Mouse (Mus musculus) megakaryocyte, adult 5-6 weeks (primary cell): ENCODE measurements at regions not wholly inside any gene's neighbourhood (a gene's known extent, or its start where the extent isn't known, plus 50 kb on each side); places are given as distances from the start of the nearest gene placed in this dataset.

Source experiments
- ATAC-seq: 2 replicates; pipeline ENCODE4 v1.8.0; 2016; ENCODE audit warnings: mild to moderate bottlenecking, inconsistent platforms; ENCODE audit not compliant: poor library complexity, severe bottlenecking

DNA sequence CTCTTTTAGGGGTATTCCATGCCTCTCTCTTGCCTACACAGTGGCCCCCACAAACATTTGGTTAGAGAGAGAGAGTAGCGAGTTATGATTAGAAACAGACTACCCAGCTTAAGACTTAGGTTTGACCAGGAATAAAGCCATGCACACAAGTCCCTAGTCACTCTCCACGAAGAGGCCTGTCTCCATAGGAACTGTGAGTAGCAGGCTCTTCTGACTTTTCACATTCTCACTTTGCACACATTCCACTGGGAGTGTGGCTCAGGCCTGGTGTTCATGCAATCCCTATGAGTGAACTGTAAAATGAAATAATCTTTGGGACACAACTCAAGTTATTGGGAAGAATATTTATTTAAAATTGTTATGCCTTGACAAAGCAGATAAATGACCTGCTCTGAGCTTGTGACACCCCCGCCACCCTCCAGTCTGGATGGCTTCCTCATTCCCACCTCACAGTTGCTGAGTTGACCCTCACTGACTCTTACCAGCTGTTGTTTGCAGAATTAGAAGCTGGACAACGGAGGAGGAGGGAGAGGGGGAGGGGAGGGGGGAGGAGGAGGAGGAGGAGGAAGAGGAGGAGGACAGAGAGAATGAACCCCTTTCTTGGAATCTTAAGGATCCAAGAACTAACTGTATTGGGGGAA, 78.7 kb upstream of the Egln3 start:
- ATAC-seq = no peak

DNA sequence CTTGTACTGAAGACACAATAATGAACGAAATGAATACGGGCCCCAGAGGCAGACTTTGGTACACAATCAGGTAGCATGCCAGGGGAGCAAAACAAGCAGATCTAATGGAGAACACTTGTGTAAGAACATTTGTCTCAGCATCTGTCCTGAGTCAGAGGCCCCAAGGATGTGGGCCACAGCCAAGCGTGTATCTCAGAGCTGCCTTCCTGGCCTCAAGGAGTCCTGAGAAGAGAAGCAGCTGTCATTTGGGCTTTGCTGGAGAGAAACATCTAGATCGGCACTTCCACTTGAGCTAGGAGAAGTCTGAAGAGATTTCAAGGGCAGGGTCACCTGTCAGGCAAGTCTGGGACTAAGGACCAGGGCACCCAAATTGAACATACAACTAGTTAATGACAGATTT, 76.8 kb upstream of the Egln3 start:
- ATAC-seq = no peak

DNA sequence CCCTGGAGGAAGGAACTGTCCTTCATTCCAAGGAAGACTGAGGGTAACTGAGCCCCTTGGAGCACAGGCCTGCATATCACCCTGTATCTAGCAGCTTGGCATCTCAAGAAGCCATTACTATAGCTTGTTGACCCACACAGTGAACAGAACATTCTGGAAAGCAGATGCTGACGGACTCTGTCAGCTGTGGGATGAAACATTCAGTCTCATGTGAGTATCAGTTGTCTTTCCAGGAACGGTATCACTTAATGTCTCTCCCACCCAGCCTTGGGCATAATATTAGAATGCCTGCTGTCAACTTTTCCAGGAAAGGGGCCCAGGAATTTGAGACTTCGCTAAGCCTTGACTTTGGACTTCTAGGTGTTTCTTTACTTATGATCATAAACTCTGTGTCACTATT, 76.3 kb upstream of the Egln3 start:
- no peak for ATAC-seq

DNA sequence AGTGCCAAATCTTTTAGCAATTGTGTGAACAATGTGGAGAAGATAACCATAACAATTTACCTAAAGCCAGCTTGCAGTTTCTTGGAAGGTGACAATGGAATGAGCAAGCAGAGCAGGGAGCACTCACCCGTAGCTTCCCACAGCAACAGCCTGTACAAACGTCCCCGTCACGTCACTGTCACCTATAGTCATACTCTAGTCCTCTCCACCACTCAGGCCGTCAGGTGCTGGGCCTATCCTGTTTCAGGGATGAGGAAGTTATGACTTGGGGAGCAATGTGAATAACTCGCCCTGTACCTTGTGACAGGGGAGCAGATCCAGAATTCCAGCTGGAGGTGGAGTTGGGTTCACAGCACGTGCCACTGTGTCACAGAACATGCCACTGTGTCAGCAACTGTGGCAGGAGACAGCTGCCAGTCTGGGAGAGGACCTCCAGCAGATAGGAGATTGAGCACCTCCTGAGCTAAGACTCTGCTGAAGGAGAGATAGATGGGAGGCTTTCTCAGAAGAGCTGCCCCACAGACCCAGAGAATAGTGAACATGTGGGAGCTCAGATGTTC, 73.4 kb upstream of the Egln3 start:
- ATAC-seq = no peak

DNA sequence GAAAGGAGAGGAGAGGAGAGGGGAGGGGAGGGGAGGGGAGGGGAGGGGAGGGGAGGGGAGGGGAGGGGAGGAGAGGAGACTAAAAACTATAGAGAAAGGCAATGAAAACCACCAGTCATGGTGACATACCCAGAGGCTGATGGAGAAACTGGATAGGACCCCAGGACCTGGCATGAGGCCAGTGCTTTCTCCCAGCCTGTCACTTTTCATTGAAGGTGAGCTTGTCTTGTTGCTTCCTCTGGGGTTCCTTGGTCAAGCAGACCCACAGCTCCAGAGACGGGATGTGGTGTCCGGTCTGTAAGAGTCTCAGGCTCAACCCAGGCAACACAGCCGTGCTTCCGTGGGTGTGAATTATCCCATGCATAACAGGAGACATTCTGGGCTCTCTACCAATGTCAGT, 69.8 kb upstream of the Egln3 start:
- ATAC-seq = no peak

DNA sequence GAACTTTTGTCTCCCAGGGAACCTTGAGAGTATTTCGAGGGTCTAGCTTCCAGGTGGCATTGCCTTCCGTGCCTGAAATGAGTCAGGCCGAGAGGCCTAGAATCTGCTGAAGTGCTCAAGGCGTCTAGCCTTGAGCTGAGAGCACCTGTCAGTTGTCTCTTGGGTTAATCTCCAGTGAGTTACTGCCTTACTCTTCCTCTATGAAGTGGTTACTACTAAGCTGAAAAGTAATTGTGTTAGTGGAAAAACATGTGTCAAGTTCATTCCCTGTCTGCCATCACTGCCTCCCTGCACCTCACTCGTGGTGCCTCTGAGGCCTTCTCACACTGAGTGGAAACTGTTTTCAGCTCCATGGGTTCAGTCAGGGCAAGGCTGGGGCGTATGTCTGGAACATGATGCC, 69.0 kb upstream of the Egln3 start:
- no peak for ATAC-seq

DNA sequence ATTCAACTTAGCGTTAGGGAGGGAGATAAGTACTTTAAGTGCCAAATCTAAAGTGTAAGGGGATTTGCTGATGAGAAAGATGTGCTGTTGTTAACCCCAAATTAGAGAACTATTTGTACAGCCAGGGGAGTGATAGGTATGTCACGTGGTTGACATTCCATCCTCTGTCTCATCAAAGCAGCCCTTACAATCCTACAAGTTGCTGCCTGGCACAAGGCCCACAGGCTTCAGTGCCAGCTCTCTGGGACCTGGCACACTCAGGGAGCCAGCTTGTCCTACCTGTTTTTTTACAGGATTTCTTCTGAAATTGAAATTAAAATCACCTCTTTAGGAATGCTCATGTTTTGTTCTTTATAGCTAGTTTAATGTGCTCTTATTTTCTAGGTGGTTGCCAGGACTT, 68.6 kb upstream of the Egln3 start:
- no peak for ATAC-seq

DNA sequence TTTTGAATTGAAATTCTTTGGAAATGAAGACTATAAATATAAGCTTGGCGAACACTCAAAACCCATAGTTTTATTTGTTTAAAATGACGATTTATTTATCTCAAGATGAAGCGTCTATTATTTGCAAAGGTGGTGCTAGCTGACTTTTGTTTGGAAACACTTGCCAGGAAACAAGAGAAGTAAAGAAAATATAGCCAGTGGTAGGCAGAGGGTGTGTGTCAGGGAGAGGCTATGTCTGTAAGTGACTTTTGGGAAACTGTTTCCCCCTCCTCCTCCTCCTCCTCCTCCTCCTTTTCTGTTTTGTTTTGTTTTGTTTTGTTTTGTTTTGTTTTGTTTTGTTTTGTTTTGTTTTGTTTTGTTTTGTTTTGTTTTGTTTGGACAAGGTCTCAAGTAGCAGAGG, 62.2 kb upstream of the Egln3 start:
- no peak for ATAC-seq

DNA sequence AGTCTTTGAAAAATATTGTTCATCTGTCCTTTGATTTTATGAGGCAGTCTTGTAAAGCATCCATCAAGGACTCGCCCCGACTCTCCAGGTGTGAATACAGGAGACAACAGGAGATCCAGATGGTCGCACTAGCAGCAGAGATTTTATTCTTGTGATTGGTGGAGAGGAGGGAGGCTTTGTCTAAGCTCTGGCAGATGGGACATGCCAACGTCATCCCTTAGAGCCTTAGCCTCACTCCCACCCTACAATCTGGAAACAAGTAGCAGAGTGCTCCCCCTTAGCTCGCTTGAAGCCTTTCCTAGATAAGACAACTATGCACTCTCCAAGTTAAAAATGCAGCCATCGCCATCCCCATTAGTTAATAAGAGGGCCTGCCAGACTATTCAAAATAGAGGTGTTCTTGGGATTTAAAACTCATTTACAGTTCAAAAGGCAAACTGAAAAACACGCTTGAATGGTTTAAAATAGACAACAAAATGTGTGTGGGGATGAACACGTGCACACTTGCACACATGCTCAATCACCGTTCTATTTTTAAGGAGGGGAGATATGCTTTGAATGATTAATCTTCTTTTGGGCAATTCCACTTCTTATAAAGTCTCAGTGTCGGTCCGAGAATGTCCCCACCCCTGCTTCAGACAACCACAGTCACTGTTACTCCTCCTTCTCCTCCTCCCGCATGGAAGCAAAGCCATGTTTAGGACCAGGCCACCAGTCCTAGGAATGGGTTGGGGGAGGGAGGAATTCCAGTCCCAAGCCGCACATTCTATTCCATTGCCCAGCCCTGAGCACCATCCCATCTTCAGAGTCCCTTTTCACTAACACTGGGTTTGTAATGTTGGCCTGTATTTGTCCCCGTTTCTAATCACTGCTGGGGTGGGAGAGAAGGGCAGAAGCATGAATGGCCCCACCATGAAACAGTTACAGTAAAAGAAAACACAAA, 61.5 kb upstream of the Egln3 start:
- ATAC-seq = no peak

DNA sequence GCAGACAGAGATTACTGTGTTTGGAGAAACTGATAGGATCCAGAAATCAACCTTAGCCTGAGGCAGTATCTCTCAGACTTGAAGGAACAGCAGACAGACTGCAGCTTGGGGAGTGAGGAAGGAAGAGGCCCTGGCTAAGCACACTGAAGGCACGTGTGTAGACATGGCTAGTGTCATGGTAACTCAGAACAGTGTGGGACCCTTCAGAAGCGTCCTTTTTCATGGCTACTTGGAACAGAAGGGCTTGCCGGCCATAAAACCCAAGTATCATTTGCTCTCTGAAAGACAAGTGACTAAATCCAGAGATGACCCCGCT, 60.7 kb upstream of the Egln3 start:
- no peak for ATAC-seq

DNA sequence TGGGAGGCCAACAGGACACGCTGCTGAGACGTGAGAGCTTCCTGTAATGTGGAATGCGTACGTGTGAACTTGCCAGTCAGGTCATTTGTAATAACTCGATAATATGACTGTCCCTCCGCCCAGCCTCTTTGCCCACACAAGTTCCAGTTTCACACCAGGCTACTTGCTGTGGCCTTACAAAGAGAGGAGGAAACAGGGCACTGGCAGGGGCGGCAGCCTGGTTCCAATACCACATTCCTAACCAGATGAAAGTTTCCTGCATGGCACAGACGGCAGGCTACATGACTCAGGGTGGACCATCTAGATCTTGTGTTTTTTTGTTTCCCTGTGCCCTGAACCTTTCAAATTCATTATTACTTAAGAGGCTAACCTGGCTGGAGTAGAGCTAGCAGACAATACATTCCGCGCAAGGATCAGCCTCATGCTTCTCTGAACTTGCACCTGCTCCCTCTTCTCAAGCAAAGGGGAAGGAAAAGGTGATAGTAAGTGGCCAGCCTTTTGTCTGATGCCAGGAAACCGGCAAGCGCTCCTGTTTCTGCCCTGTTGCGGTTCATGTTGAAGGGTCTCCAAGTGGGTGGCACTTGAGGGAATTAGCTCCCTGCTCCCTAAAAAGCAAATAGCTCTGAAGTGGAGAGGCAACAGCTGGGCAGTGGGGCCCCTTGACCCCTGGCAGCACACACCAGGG, 60.2 kb upstream of the Egln3 start:
- peak; percentile 30; the same call in 1 of the 2 replicates for ATAC-seq

DNA sequence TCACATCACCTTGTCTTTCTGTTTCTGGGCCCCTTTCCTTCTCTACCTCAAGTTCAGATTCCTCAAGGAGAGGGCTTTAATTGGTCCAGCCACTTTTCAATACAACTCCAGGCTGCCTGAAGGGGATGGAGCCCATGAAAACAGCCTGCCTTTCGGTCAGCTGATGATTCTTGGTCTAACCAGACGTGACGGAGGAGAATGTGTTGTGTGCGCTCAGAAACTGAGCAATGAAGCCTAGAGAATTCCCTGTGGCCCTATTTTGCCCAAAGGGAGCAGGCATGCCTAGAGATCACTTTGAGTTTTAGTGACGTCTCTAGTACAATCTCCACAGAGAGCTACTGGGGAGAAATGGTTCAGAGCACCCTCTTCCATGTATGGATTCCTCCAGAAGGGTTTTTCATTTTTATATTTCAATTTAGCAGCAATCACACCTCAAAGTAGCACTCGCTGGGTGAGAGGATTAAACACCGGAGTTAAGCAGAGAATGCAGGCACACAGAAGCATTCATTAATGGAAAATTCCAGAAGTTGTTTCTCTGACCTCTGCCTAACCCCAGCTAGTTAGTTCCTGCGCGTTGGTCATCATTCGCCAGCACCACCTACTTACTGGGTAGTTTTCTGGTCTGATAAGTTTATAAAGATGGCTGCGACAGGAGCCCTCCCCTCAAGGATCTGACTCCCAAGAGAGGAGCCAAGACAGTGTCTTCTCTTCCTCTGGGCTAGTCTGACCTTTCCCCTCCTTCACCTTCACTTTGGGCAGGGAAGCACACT, 58.8 kb upstream of the Egln3 start:
- no peak for ATAC-seq

DNA sequence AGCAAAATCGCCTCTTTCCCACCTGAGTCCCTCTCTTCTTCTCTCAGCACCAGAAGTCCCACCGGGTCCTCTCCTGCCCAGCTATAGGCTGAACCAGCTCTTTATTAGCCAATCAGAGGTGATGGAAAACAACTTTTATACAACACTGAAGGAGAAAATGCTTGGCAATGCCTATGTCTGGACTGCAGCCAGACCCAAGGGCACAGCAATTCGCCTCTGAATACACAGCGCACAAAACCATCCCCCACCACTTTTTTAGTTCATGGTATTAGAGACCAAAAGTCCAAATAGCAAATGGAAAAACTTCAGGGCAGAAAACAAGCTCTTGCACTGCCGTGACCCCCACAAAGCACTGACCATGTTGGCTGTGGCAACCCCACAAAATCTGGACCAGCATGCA, 57.8 kb upstream of the Egln3 start:
- no peak for ATAC-seq

DNA sequence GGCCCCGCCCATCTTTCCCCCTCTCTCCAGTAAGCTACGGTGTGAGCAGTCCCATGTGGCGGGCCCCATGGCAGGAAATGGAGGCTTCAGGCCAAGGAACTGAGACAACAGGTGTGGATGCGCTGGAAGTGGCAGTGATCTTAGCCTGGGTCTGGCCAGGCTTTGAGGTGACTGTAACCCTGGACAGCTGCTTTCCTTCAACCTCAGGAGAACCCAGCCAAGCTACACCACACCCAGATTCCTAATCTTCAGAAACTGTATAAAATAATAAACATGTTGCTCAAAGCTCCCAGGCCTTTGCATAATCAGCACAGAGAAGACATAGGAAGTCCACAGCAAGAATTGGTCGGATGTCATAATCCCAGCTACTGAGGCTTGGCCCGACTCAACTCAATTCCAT, 56.8 kb upstream of the Egln3 start:
- ATAC-seq = peak; percentile 45; the same call in 1 of the 2 replicates

DNA sequence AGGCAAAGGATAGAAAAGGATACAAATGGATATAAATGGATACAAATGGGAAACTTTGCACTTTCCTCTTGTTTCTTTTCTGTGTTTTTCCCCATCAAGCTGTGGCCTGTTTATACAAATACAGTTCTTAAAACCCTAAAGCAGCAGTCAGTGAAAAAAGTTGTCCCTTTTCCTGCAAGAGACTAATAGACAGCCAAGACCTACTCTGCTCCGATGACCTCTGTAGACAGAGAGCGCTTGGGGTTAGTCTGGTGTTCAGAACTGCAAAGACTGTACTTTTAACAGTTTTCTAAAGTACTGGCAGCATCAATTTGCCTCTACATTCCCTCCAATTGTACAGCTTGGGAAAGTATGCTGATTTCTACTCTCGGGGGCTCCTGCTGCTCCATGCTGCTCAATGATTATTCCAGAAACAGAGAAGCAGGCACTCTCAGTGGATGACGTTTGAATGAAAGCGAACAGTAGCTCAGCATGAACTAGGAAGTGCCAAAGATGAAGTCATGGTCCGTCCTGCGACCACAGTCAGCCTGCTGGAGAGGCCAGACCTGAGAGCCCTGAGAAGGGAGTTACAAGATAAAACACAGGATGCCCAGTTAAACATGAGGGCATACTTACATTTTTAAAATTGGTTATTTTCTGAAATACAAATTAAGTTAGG, 54.2 kb upstream of the Egln3 start:
- no peak for ATAC-seq

DNA sequence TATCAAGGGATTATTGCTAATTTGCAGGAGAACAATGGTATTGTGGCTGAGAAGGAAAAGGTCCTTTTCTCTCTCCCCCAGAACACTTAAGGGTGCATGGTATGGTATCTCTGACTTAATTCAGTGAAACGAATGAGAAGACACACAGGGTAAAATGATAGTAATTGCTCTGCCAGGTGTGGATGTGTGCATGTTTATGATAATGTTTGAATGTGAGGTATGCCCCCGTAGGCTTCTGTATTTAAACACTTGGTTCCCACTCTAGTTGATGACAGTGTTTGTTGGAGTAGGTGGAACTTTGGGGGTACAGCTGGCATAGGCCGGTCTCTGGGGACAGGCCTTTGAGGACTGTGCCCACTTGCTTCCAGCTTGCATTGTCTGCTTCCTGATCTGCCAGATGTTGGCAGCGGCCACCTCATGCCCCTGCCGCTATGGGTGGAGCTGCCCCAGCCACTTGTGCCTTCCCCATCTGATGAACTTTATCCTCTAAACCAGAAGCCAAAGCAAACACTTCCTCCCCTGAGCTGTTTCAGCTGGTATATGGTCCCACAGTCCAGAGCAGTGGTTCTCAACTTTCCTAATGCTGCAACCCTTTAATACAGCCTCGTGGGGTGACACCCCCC, 53.0 kb upstream of the Egln3 start:
- ATAC-seq = peak; percentile 63
